Mouse (Mus musculus) hindbrain, embryonic 14.5 days (tissue): ENCODE results near the gene Jam2. TPM values are rescaled to one million over a fixed set of nuclear protein-coding genes. Genes with fewer than 3 reads are reported as not detected.
A peak's percentile ranks its signal among the peaks of the same experiment; 100 is the strongest.

Source experiments
- ATAC-seq: fragments of 200-750 bp; cut with Nextera tagmentation; 2 replicates; pipeline ENCODE4 v1.8.0; 2017; ENCODE audit warnings: moderate number of reproducible peaks, mild to moderate bottlenecking, moderate TSS enrichment, moderate library complexity; ENCODE audit not compliant: low FRiP score
- DNase-seq: peaks from one replicate; pipeline ENCODE4 v3.0.0-alpha.2; 2015; ENCODE audit warnings: low spot score
- H3K27ac ChIP-seq: fragments of 300-500 bp; sonication (generic); 2 replicates; pipeline ENCODE4 v1.5.1; 2014; ENCODE audit warnings: mild to moderate bottlenecking, moderate library complexity
- H3K27me3 ChIP-seq: fragments of 300-500 bp; sonication (generic); 2 replicates; pipeline ENCODE4 v1.6.1; 2014; ENCODE audit warnings: mild to moderate bottlenecking, low read length, mixed read lengths; ENCODE audit not compliant: control insufficient read depth, insufficient read depth
- H3K36me3 ChIP-seq: fragments of 300-500 bp; sonication (generic); replicated peaks from 2 replicates; pipeline ENCODE4 v1.6.1; 2014; ENCODE audit not compliant: control insufficient read depth, insufficient read depth
- H3K4me1 ChIP-seq: fragments of 300-500 bp; sonication (generic); replicated peaks from 2 replicates; pipeline ENCODE4 v1.6.1; 2014; ENCODE audit warnings: antibody characterized with exemption, low read length, mixed read lengths; ENCODE audit not compliant: control insufficient read depth, insufficient read depth
- H3K4me2 ChIP-seq: fragments of 300-500 bp; sonication (generic); replicated peaks from 2 replicates; pipeline ENCODE4 v1.6.1; 2014; ENCODE audit warnings: mild to moderate bottlenecking, moderate library complexity
- H3K4me3 ChIP-seq: fragments of 300-500 bp; sonication (generic); replicated peaks from 2 replicates; pipeline ENCODE4 v1.5.1; 2014; ENCODE audit warnings: mild to moderate bottlenecking, low read length
- H3K9ac ChIP-seq: fragments of 300-500 bp; sonication (generic); 2 replicates; pipeline ENCODE4 v1.6.1; 2014
- H3K9me3 ChIP-seq: fragments of 300-500 bp; sonication (generic); 2 replicates; pipeline ENCODE4 v1.6.1; 2016; ENCODE audit warnings: low read length; ENCODE audit not compliant: control insufficient read depth
- WGBS: fragments of 180-500 bp; shearing (Covaris S2); extraction: QIAGEN DNeasy Blood & Tissue Kit; methylation state at CpG from one replicate; pipeline ENCODE4 v1.1.7; 2014; 5-methylcytosine and 5-hydroxymethylcytosine counted together
- polyA plus RNA-seq: library from polyadenylated mRNA; unstranded; fragments of >200 nt; fragmentation: Nextera tagmentation; extraction: Ambion mirVana; gene quantifications from 2 replicates; pipeline ENCODE4 v1.2.1, GENCODE M21; 2014

The Jam2 gene
- polyA plus RNA-seq, 1 experiment from 2014 or later: 34.0 TPM

GRCm38 (mm10) chr16:84800038-84800437, 26.1 kb downstream of the Jam2 start:
- WGBS: 100% methylated on average over 1 of the region's 2 CpGs
- no peaks in the 10 kb centered on the region for H3K9me3 ChIP-seq
- no peak overlapping the region for H3K4me3 ChIP-seq
- no peak overlapping the region for H3K4me2 ChIP-seq
- H3K4me1 ChIP-seq: no peaks in the 10 kb centered on the region
- ATAC-seq (no peak), DNase-seq (no peak)
- H3K27ac ChIP-seq: no peak overlapping the region
- H3K27me3 ChIP-seq: no peaks in the 10 kb centered on the region
- no peak overlapping the region for H3K9ac ChIP-seq
- no peaks in the 10 kb centered on the region for H3K36me3 ChIP-seq

GRCm38 (mm10) chr16:84802217-84802616, 28.3 kb downstream of the Jam2 start:
- Histone ChIP-seq H3K27me3 (no peaks in the 10 kb centered on the region), H3K4me3 (no peak overlapping the region), H3K9me3 (no peaks in the 10 kb centered on the region), H3K4me1 (no peaks in the 10 kb centered on the region), H3K27ac (no peak overlapping the region), H3K4me2 (no peak overlapping the region), H3K36me3 (peaks cover 3% of the 10 kb centered on the region; the same call in 1 of the 2 replicates), H3K9ac (no peak overlapping the region)
- WGBS: 70% methylated on average over 6 of the region's 6 CpGs
- ATAC-seq: no peak
- no peak for DNase-seq

- WGBS: 87% methylated on average over 5 of the region's 5 CpGs
- Histone ChIP-seq H3K4me2 (no peak overlapping the region), H3K27ac (no peak overlapping the region), H3K9ac (no peak overlapping the region), H3K4me3 (no peak overlapping the region), H3K9me3 (no peaks in the 10 kb centered on the region), H3K27me3 (no peaks in the 10 kb centered on the region), H3K36me3 (peaks cover 10% of the 10 kb centered on the region), H3K4me1 (no peaks in the 10 kb centered on the region)
- ATAC-seq (no peak), DNase-seq (no peak)
Observed at GRCm38 (mm10) chr16:84804866-84805265, 30.9 kb downstream of the Jam2 start.

GRCm38 (mm10) chr16:84806175-84806574, 32.3 kb downstream of the Jam2 start:
- no peak overlapping the region for H3K9ac ChIP-seq
- no peak for DNase-seq
- H3K27ac ChIP-seq: no peak overlapping the region
- H3K27me3 ChIP-seq: no peaks in the 10 kb centered on the region
- H3K4me3 ChIP-seq: no peak overlapping the region
- no peak overlapping the region for H3K4me2 ChIP-seq
- no peaks in the 10 kb centered on the region for H3K4me1 ChIP-seq
- peaks cover 10% of the 10 kb centered on the region for H3K36me3 ChIP-seq
- ATAC-seq: no peak
- no peaks in the 10 kb centered on the region for H3K9me3 ChIP-seq
- WGBS: over 99% methylated on average over 3 of the region's 3 CpGs

GRCm38 (mm10) chr16:84807874-84808273, 34.0 kb downstream of the Jam2 start:
- Histone ChIP-seq H3K36me3 (peaks cover 10% of the 10 kb centered on the region), H3K4me3 (no peak overlapping the region), H3K9ac (no peak overlapping the region), H3K27me3 (no peaks in the 10 kb centered on the region), H3K4me2 (no peak overlapping the region), H3K9me3 (no peaks in the 10 kb centered on the region), H3K27ac (no peak overlapping the region), H3K4me1 (no peaks in the 10 kb centered on the region)
- WGBS: 96% methylated on average over 7 of the region's 7 CpGs
- DNase-seq (no peak), ATAC-seq (no peak)

- WGBS: 93% methylated on average over 1 of the region's 1 CpGs
- Histone ChIP-seq H3K27ac (no peak overlapping the region), H3K4me2 (no peak overlapping the region), H3K27me3 (no peaks in the 10 kb centered on the region), H3K9ac (no peak overlapping the region), H3K36me3 (peaks cover 10% of the 10 kb centered on the region), H3K4me1 (no peaks in the 10 kb centered on the region), H3K9me3 (no peaks in the 10 kb centered on the region), H3K4me3 (no peak overlapping the region)
- no peak for DNase-seq
- ATAC-seq: no peak
Observed at GRCm38 (mm10) chr16:84810254-84810653, 36.3 kb downstream of the Jam2 start.

- no peak overlapping the region for H3K4me3 ChIP-seq
- no peak overlapping the region for H3K27ac ChIP-seq
- H3K36me3 ChIP-seq: peaks cover 6% of the 10 kb centered on the region
- no peaks in the 10 kb centered on the region for H3K9me3 ChIP-seq
- no peak overlapping the region for H3K9ac ChIP-seq
- WGBS: 91% methylated on average over 8 of the region's 8 CpGs
- ATAC-seq (no peak), DNase-seq (no peak)
- no peak overlapping the region for H3K4me2 ChIP-seq
- H3K4me1 ChIP-seq: no peaks in the 10 kb centered on the region
- no peaks in the 10 kb centered on the region for H3K27me3 ChIP-seq
Observed at GRCm38 (mm10) chr16:84813852-84814251, 39.9 kb downstream of the Jam2 start.

GRCm38 (mm10) chr16:84814511-84814910, 40.6 kb downstream of the Jam2 start:
- no peak overlapping the region for H3K27ac ChIP-seq
- H3K4me3 ChIP-seq: no peak overlapping the region
- H3K36me3 ChIP-seq: peaks cover 2% of the 10 kb centered on the region
- DNase-seq (no peak), ATAC-seq (no peak)
- no peaks in the 10 kb centered on the region for H3K4me1 ChIP-seq
- H3K9ac ChIP-seq: no peak overlapping the region
- H3K27me3 ChIP-seq: no peaks in the 10 kb centered on the region
- WGBS: 85% methylated on average over 8 of the region's 8 CpGs
- H3K9me3 ChIP-seq: no peaks in the 10 kb centered on the region
- H3K4me2 ChIP-seq: no peak overlapping the region

GRCm38 (mm10) chr16:84817423-84817822, 43.5 kb downstream of the Jam2 start:
- Histone ChIP-seq H3K9ac (no peak overlapping the region), H3K27me3 (no peaks in the 10 kb centered on the region), H3K4me1 (no peaks in the 10 kb centered on the region), H3K9me3 (no peaks in the 10 kb centered on the region), H3K4me3 (no peak overlapping the region), H3K4me2 (no peak overlapping the region), H3K27ac (no peak overlapping the region), H3K36me3 (peaks cover 20% of the 10 kb centered on the region; the same call in 1 of the 2 replicates)
- 41% methylated on average over 7 of the region's 7 CpGs for WGBS
- ATAC-seq (peak; percentile 64; the same call in 1 of the 2 replicates), DNase-seq (peak; percentile 73)

GRCm38 (mm10) chr16:84825009-84825408, 51.1 kb downstream of the Jam2 start:
- Histone ChIP-seq H3K4me1 (no peaks in the 10 kb centered on the region), H3K9me3 (no peaks in the 10 kb centered on the region), H3K27ac (no peak overlapping the region), H3K36me3 (peaks cover 88% of the 10 kb centered on the region), H3K4me2 (no peak overlapping the region), H3K9ac (no peak overlapping the region), H3K27me3 (no peaks in the 10 kb centered on the region), H3K4me3 (no peak overlapping the region)
- WGBS: 59% methylated on average over 6 of the region's 6 CpGs
- no peak for DNase-seq
- ATAC-seq: no peak
